ENCODE assay signal across 9 mouse cellular contexts in genomic region chr7:101465392-101465791, GRCm38 (mm10). TPM values are rescaled to one million over a fixed set of nuclear protein-coding genes. Genes with fewer than 3 reads are reported as not detected.
DNase-seq lines count a peak whose midpoint lies in the region; ATAC-seq and TF ChIP-seq lines count a peak whose summit lies in the region.
"Had no signal": no experiment of that assay in that cellular context is flagged by ENCODE, and none has a peak within 500 bp of the region (broad histone marks: within the 10 kb centered on the region; RNA-seq: fewer than 3 reads in every experiment).

No protein-coding gene starts in this region.

- H3K4me2 ChIP-seq in hindbrain, postnatal 0 days (ENCODE audit: low read depth, low read length) = no peak overlapping the region
- no peak overlapping the region for H3K4me2 ChIP-seq in forebrain, embryonic 13.5 days

- no peak overlapping the region for H3K9ac ChIP-seq in hindbrain, postnatal 0 days (replicated peaks; ENCODE audit: low read length)
- no peak overlapping the region for H3K9ac ChIP-seq in liver, adult 2 months (ENCODE audit: low read depth, low read length)
- H3K9ac ChIP-seq in forebrain, embryonic 13.5 days = no peak overlapping the region

- H3K27me3 ChIP-seq in hindbrain, postnatal 0 days (ENCODE audit: insufficient read depth, low read length) = no peaks in the 10 kb centered on the region
- H3K27me3 ChIP-seq in liver, adult 2 months (ENCODE audit: control insufficient read depth, insufficient read depth, low read length) = no peaks in the 10 kb centered on the region
- H3K27me3 ChIP-seq in forebrain, embryonic 13.5 days = no peaks in the 10 kb centered on the region

- TF ChIP-seq CTCF in hindbrain, postnatal 0 days (IDR thresholded peaks at IDR 0.05; ENCODE audit: low read depth) = no peak
- no peak for TF ChIP-seq CTCF in liver, adult 2 months (IDR thresholded peaks at IDR 0.05; ENCODE audit: low read depth, low read length)

- H3K27ac ChIP-seq in hindbrain, postnatal 0 days = no peak overlapping the region
- peak overlapping the region; percentile 35; the same call in 1 of the 2 replicates for H3K27ac ChIP-seq in liver, adult 2 months (replicated peaks; ENCODE audit: insufficient read depth, low read depth, low read length)
- no peak overlapping the region for H3K27ac ChIP-seq in forebrain, embryonic 13.5 days
- H3K27ac ChIP-seq: macrophage had no signal

- H3K4me3 ChIP-seq in hindbrain, postnatal 0 days (ENCODE audit: low read length) = no peak overlapping the region
- H3K4me3 ChIP-seq in liver, adult 2 months (ENCODE audit: insufficient read depth, low read depth, low read length) = no peak overlapping the region
- no peak overlapping the region for H3K4me3 ChIP-seq in forebrain, embryonic 13.5 days

- 0 out of 2 replicates have a peak, but pooled peaks have one; percentile 11 for ATAC-seq in hindbrain, postnatal 0 days
- no peak for ATAC-seq in forebrain, embryonic 13.5 days

- H3K79me2 ChIP-seq in liver, adult 2 months (ENCODE audit: control insufficient read depth, insufficient read depth, low read length) = no peaks in the 10 kb centered on the region

- no peaks in the 10 kb centered on the region for H3K9me3 ChIP-seq in hindbrain, postnatal 0 days (ENCODE audit: low read length)
- no peaks in the 10 kb centered on the region for H3K9me3 ChIP-seq in forebrain, embryonic 13.5 days (replicated peaks)

- DNase-seq in adrenal gland, adult 2 months = peak; percentile 80
- DNase-seq in adrenal gland, postnatal 25 days = no peak
- DNase-seq in gastrocnemius, postnatal 10 days = peak; percentile 55
- DNase-seq in hindbrain, postnatal 0 days (ENCODE audit: low spot score) = peak; percentile 28
- DNase-seq in liver, adult 2 months (ENCODE audit: extremely low read depth, low read depth, low spot score) = peak; percentile 33
- peak; percentile 68 for DNase-seq in testis, postnatal 10 days (ENCODE audit: low spot score)
- no peak for DNase-seq in right cerebral cortex, adult 2 months (ENCODE audit: low spot score in 2 of 2)

- WGBS in hindbrain, postnatal 0 days = 38% methylated on average over 14 of the region's 14 CpGs
- 32% methylated on average over 14 of the region's 14 CpGs for WGBS in liver, adult 2 months
- 70% methylated on average over 14 of the region's 14 CpGs for WGBS in forebrain, embryonic 13.5 days

- no peak for TF ChIP-seq POLR2A in liver, adult 2 months (IDR thresholded peaks at IDR 0.05; ENCODE audit: extremely low read depth, insufficient read depth, low read length)

- H3K4me1 ChIP-seq in hindbrain, postnatal 0 days (ENCODE audit: insufficient read depth, low read length) = peaks cover 18% of the 10 kb centered on the region; the same call in 1 of the 2 replicates
- H3K4me1 ChIP-seq in liver, adult 2 months (ENCODE audit: control insufficient read depth, insufficient read depth, low read length) = peaks cover 4% of the 10 kb centered on the region
- peaks cover 54% of the 10 kb centered on the region for H3K4me1 ChIP-seq in forebrain, embryonic 13.5 days

- H3K36me3 ChIP-seq in hindbrain, postnatal 0 days (ENCODE audit: insufficient read depth, low read length) = no peaks in the 10 kb centered on the region
- no peaks in the 10 kb centered on the region for H3K36me3 ChIP-seq in liver, adult 2 months (ENCODE audit: control insufficient read depth, insufficient read depth, low read length)
- no peaks in the 10 kb centered on the region for H3K36me3 ChIP-seq in forebrain, embryonic 13.5 days (ENCODE audit: poor library complexity, severe bottlenecking)

RNA-seq across cellular contexts. Expression of gene Pde2a, which starts 43.9 kb away (rescaled TPM):
- total RNA-seq in adrenal gland, adult 2 months (2021) = 100 to 1,000 TPM; 161 to 223 TPM
- 142 and 199 TPM in 2 replicates for polyA plus RNA-seq in adrenal gland, adult 2 months (2012; rRNA removed)
- total RNA-seq in adrenal gland, postnatal 25 days (2021) = 161 and 169 TPM in 2 replicates
- total RNA-seq in gastrocnemius, postnatal 10 days (2021) = 10 to 100 TPM; 48.2 to 48.4 TPM
- total RNA-seq in hindbrain, postnatal 0 days (2014; rRNA removed) = 54.4 and 55.8 TPM in 2 replicates
- 26.7 and 27.1 TPM in 2 replicates for polyA plus RNA-seq in hindbrain, postnatal 0 days (2015; fragmentation: Nextera tagmentation; extraction: Ambion mirVana)
- total RNA-seq in liver, adult 2 months (2014; rRNA removed) = 11.4 and 13.2 TPM in 2 replicates
- 7.7 and 7.9 TPM in 2 replicates for polyA plus RNA-seq in liver, adult 2 months (2012; rRNA removed)
- polyA plus RNA-seq in forebrain, embryonic 13.5 days (2015; fragmentation: Nextera tagmentation; extraction: Ambion mirVana) = 26.2 and 32.2 TPM in 2 replicates

RNA-seq across cellular contexts. Expression of gene Gm45837, which starts 54.7 kb away (rescaled TPM):
- not detected for total RNA-seq in adrenal gland, adult 2 months (2021)
- 0.29 and 0.93 TPM in 2 replicates for polyA plus RNA-seq in adrenal gland, adult 2 months (2012; rRNA removed)
- 4.2 TPM in 1 of 2 replicates, not detected in the other for total RNA-seq in adrenal gland, postnatal 25 days (2021)
- total RNA-seq in gastrocnemius, postnatal 10 days (2021) = 1 to 10 TPM in 1 of 2 experiments, not detected in 1; 4.7 TPM
- not detected in 2 replicates for total RNA-seq in hindbrain, postnatal 0 days (2014; rRNA removed)
- not detected in 2 replicates for polyA plus RNA-seq in hindbrain, postnatal 0 days (2015; fragmentation: Nextera tagmentation; extraction: Ambion mirVana)
- not detected in 2 replicates for total RNA-seq in liver, adult 2 months (2014; rRNA removed)
- not detected in 2 replicates for polyA plus RNA-seq in liver, adult 2 months (2012; rRNA removed)
- polyA plus RNA-seq in forebrain, embryonic 13.5 days (2015; fragmentation: Nextera tagmentation; extraction: Ambion mirVana) = not detected in 2 replicates
- polyA plus RNA-seq: macrophage had no signal

Comparison
In these comparisons a context has a peak if more than half of its experiments do, and no peak if none do; other contexts are left out.
1. DNase-seq: peak in adrenal gland, adult 2 months (single experiment), gastrocnemius, postnatal 10 days (single experiment), hindbrain, postnatal 0 days (single experiment), liver, adult 2 months (single experiment) and testis, postnatal 10 days (single experiment); none in adrenal gland, postnatal 25 days (single experiment) and right cerebral cortex, adult 2 months (0 of 2).